11 mouse cellular contexts compared by ENCODE assay signal in genomic region chr1:73905811-73906190, GRCm38 (mm10).
DNase-seq lines count a peak whose midpoint lies in the region; ATAC-seq and TF ChIP-seq lines count a peak whose summit lies in the region.
"Had no signal": no experiment of that assay in that cellular context is flagged by ENCODE, and none has a peak within 500 bp of the region (broad histone marks: within the 10 kb centered on the region; RNA-seq: fewer than 3 reads in every experiment).

No protein-coding gene starts in this region.

- no peak overlapping the region for H3K27ac ChIP-seq in midbrain, postnatal 0 days (ENCODE audit: low read depth, low read length)
- no peak overlapping the region for H3K27ac ChIP-seq in midbrain, embryonic 11.5 days (ENCODE audit: low read depth, low read length)
- no peak overlapping the region for H3K27ac ChIP-seq in embryonic facial prominence, embryonic 14.5 days (replicated peaks; ENCODE audit: low read depth, low read length)
- H3K27ac ChIP-seq in midbrain, embryonic 15.5 days: no peak overlapping the region

- no peak overlapping the region for H3K9ac ChIP-seq in midbrain, postnatal 0 days (replicated peaks; ENCODE audit: low read length, poor library complexity, severe bottlenecking)
- H3K9ac ChIP-seq in midbrain, embryonic 11.5 days (ENCODE audit: low read length): no peak overlapping the region
- H3K9ac ChIP-seq in embryonic facial prominence, embryonic 14.5 days (ENCODE audit: low read depth, low read length): no peak overlapping the region
- H3K9ac ChIP-seq in midbrain, embryonic 15.5 days: no peak overlapping the region

- no peaks in the 10 kb centered on the region for H3K9me3 ChIP-seq in midbrain, postnatal 0 days (ENCODE audit: low read length)
- H3K9me3 ChIP-seq in midbrain, embryonic 11.5 days (ENCODE audit: control insufficient read depth, low read length): no peaks in the 10 kb centered on the region
- no peaks in the 10 kb centered on the region for H3K9me3 ChIP-seq in embryonic facial prominence, embryonic 14.5 days (ENCODE audit: control insufficient read depth, low read length)
- no peaks in the 10 kb centered on the region for H3K9me3 ChIP-seq in midbrain, embryonic 15.5 days

- peak; percentile 4 to 32 for DNase-seq in heart, adult 18-20 months
- no peak for DNase-seq in heart, postnatal 25 days (ENCODE audit: low spot score)
- no peak for DNase-seq in midbrain, postnatal 0 days (ENCODE audit: low spot score)
- no peak for DNase-seq in midbrain, embryonic 11.5 days (ENCODE audit: low spot score, missing footprints)
- peak; percentile 25 for DNase-seq in embryonic facial prominence, embryonic 14.5 days (ENCODE audit: low spot score)
- peak; percentile 23 to 51 for DNase-seq in kidney, postnatal 4 days
- DNase-seq: left cerebral cortex, postnatal 4 days; thymus, postnatal 25 days had no signal

- TF ChIP-seq CTCF in midbrain, postnatal 0 days (IDR thresholded peaks at IDR 0.05): peak; percentile 23; the same call in 1 of the 2 replicates

- no peak overlapping the region for H3K4me2 ChIP-seq in midbrain, postnatal 0 days (ENCODE audit: low read depth, low read length, poor library complexity, severe bottlenecking)
- no peak overlapping the region for H3K4me2 ChIP-seq in midbrain, embryonic 11.5 days
- H3K4me2 ChIP-seq in embryonic facial prominence, embryonic 14.5 days (ENCODE audit: low read depth, low read length): no peak overlapping the region
- no peak overlapping the region for H3K4me2 ChIP-seq in midbrain, embryonic 15.5 days

- H3K27me3 ChIP-seq in midbrain, postnatal 0 days (ENCODE audit: insufficient read depth, low read length): no peaks in the 10 kb centered on the region
- H3K27me3 ChIP-seq in midbrain, embryonic 11.5 days (ENCODE audit: control insufficient read depth, insufficient read depth, low read length): no peaks in the 10 kb centered on the region
- H3K27me3 ChIP-seq in embryonic facial prominence, embryonic 14.5 days (replicated peaks; ENCODE audit: control insufficient read depth, insufficient read depth, low read length): no peaks in the 10 kb centered on the region
- no peaks in the 10 kb centered on the region for H3K27me3 ChIP-seq in midbrain, embryonic 15.5 days (replicated peaks)

- no peaks in the 10 kb centered on the region for H3K4me1 ChIP-seq in midbrain, postnatal 0 days (ENCODE audit: insufficient read depth, low read length)
- H3K4me1 ChIP-seq in midbrain, embryonic 11.5 days (ENCODE audit: control insufficient read depth, insufficient read depth, low read length): no peaks in the 10 kb centered on the region
- peaks cover 3% of the 10 kb centered on the region; the same call in 1 of the 2 replicates for H3K4me1 ChIP-seq in embryonic facial prominence, embryonic 14.5 days (ENCODE audit: control insufficient read depth, insufficient read depth, low read length)
- no peaks in the 10 kb centered on the region; the same call in 1 of the 2 replicates for H3K4me1 ChIP-seq in midbrain, embryonic 15.5 days

- H3K36me3 ChIP-seq in midbrain, postnatal 0 days (ENCODE audit: insufficient read depth, low read length): no peaks in the 10 kb centered on the region
- no peaks in the 10 kb centered on the region for H3K36me3 ChIP-seq in midbrain, embryonic 11.5 days (ENCODE audit: control insufficient read depth, insufficient read depth, low read length)
- H3K36me3 ChIP-seq in embryonic facial prominence, embryonic 14.5 days (ENCODE audit: control insufficient read depth, insufficient read depth, low read length): no peaks in the 10 kb centered on the region
- H3K36me3 ChIP-seq in midbrain, embryonic 15.5 days (replicated peaks): no peaks in the 10 kb centered on the region

- intact Hi-C loops in heart, postnatal 25 days (cut with DNase I): no loop called here

- H3K4me3 ChIP-seq in midbrain, postnatal 0 days (ENCODE audit: low read depth, low read length): no peak overlapping the region
- no peak overlapping the region for H3K4me3 ChIP-seq in midbrain, embryonic 11.5 days (ENCODE audit: low read depth, low read length)
- H3K4me3 ChIP-seq in embryonic facial prominence, embryonic 14.5 days (ENCODE audit: low read depth, low read length): no peak overlapping the region
- no peak overlapping the region for H3K4me3 ChIP-seq in midbrain, embryonic 15.5 days

- no peak for ATAC-seq in midbrain, postnatal 0 days (ENCODE audit: low FRiP score)
- ATAC-seq in midbrain, embryonic 11.5 days (ENCODE audit: low FRiP score): no peak
- ATAC-seq in embryonic facial prominence, embryonic 14.5 days (ENCODE audit: low read depth): no peak
- ATAC-seq in frontal cortex, adult (ENCODE audit: low TSS enrichment): no peak
- ATAC-seq in midbrain, embryonic 15.5 days (replicated peaks): no peak
- ATAC-seq: forebrain, embryonic 14.5 days had no signal

- WGBS in midbrain, postnatal 0 days: 74% methylated on average over 5 of the region's 5 CpGs
- 74% methylated on average over 5 of the region's 5 CpGs for WGBS in midbrain, embryonic 11.5 days
- 57% methylated on average over 5 of the region's 5 CpGs for WGBS in embryonic facial prominence, embryonic 14.5 days
- 79% methylated on average over 5 of the region's 5 CpGs for WGBS in midbrain, embryonic 15.5 days

Comparison
In these comparisons a context has a peak if more than half of its experiments do, and no peak if none do; other contexts are left out.
1. DNase-seq: peak in heart, adult 18-20 months (2 of 2), embryonic facial prominence, embryonic 14.5 days (single experiment) and kidney, postnatal 4 days (2 of 2); none in heart, postnatal 25 days (single experiment), midbrain, postnatal 0 days (single experiment) and midbrain, embryonic 11.5 days (single experiment).